Mouse (Mus musculus): Measurements from ENCODE around the gene Akap2.

Akap2 gene

DNA sequence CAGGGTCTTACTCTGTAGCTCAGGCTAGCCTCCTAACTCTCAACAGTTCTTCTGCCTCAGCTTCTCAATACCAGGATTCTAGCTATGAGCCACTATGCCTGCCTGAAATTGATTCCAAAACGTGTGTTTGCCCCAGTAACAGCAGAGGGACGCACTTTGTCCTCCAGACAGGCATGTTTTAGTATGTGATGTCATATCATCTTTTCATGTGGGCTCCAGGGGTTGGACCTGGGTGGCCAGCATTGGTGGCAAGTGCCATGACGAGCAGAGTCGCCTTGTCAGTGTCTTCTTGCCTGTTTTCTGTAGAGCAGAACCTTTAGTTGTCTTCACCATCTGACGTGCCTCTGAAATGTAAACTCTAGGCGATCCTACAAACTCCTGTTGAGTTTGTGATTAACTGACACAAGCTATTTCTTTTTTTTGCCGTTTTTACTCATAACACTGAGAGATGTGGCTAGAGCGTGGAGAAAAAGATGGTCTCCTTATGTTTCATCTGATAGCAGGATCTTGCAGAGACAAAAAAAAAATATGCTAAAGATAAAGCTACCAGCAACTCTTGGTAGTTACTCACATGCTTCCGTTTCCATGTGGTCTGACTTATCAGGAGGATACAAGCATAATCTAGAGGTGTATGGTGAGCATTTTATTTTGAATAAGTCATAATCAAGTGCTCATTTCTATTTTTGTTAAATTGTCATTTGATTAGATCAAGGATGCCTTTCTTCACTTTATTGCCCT lies 80.3 kb downstream of the Akap2 start:
- DNase-seq (ENCODE audit: low spot score) = no peak

DNA sequence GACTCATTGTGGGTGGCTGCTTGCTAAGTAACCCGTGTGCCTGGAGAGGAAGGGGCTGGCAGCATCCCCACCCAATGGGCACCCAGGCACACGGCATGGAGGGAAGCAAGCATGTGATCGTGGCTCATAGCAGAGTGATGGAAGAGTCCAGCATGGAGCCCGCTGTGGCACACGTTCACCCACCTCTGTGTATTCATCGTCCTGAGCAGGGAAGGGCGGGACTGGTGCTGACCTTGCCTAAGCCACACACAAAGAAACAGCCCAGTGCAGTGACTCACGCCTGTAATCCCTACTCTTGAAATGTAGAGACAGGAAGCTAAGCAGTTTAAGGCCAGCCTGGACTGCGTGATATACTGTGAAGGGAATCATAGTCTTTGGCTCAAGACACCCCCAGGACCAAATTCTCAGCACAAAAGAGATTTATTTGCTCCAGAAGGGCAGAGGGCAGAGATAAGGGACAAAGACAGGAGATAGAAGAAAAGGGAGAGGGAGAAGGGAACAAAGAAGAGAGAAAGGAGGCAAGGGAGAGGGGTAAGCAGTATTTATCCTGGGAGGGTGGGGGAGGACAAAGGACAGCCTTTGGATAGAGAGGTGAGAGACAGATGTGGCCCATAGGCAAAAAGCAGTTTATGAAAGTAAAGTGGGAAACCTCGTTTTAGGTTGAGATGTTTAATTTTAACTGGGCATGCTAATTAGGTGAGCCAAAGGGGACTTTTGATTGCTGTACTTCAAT lies 81.0 kb downstream of the Akap2 start:
- DNase-seq (ENCODE audit: low spot score) = peak; percentile 65

GRCm38 (mm10) chr4:57799297-57799696 lies 81.8 kb downstream of the Akap2 start:
- DNase-seq (ENCODE audit: low spot score) = no peak

GRCm38 (mm10) chr4:57801239-57801638 lies 83.8 kb downstream of the Akap2 start:
- no peak for DNase-seq (ENCODE audit: low spot score)

GRCm38 (mm10) chr4:57801986-57802385 lies 84.5 kb downstream of the Akap2 start:
- no peak for DNase-seq (ENCODE audit: low spot score)

DNA sequence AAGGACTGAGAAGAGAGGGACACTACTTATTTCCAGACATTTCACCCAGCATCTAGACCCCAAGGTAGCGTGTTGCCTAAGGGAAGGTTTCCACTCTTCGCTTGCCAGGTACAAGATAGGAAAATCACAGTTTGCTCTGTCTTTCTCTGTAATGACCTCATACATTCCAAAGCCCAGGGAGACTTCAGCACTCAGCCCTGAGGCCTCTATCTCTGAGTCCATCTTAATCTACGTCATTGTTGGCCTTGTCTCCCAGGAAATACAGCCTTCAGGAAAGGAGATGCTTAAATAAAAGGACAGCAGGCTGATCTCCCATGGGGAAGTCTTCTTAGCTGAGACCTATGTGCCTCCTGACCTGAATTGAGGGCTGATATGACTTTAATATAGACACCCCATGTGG lies 85.0 kb downstream of the Akap2 start:
- no peak for DNase-seq (ENCODE audit: low spot score)

GRCm38 (mm10) chr4:57804902-57805301 lies 87.4 kb downstream of the Akap2 start:
- no peak for DNase-seq (ENCODE audit: low spot score)

- DNase-seq (ENCODE audit: low spot score) = no peak
Measured at GRCm38 (mm10) chr4:57809449-57809848, 92.0 kb downstream of the Akap2 start.

DNA sequence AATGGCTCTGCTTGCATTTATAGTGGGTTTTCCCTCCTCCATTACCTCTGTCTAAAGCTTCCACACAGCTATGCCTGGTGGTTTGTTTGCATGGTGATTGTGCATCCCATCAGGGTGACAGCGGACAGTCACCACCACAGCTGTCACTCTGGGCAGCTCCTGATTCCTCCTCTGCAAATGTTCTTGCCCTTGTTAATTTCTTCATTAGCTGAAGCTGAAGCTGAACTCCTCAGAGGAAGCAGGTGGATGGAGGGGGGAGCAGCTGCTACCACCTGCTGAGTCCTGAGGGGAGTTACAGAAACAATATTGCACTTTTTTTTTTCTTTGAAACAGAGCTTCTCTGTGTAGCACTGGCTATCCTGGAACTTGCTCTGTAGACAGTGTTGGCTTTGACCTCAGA lies 94.6 kb downstream of the Akap2 start:
- no peak for DNase-seq (ENCODE audit: low spot score)

- peak; percentile 58 for DNase-seq (ENCODE audit: low spot score)
Measured at GRCm38 (mm10) chr4:57812916-57813575, 95.6 kb downstream of the Akap2 start.

DNA sequence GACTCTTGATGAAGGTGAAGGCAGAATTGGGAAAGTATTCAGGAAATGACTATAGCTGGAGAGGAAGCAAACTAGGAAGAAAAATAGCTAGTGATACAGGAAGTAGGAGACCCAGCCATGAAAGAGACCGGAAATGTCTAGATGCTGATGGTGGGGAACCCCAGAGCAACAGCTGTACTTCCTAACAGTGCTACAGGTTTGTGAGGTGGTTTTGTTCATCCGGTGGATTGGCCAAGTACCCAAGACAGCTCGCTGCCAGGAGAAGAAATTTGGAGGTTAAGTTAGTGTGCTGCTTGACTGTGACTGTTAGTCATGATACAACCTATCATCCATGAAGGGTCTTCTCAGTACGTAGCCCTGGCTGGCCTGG lies 96.1 kb downstream of the Akap2 start:
- DNase-seq (ENCODE audit: low spot score) = no peak

DNA sequence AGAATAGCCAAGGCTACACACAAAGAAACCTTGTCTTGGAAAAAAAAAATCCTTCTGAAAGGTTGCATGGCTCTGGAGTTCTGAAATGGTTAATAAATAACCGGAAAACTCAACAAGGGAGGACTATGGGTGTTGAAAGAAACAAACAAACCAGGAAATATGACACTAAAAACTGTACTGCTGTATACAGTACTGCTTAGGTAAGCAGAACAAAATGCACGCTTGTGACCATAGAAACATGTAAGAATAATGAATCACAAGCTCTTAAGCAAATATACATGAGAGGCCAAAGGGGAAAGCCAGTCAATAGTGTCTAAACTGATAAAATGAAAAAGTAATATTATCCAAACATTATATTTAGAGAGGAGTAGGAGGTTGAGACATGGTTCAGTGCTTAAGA lies 97.9 kb downstream of the Akap2 start:
- DNase-seq (ENCODE audit: low spot score) = no peak

DNA sequence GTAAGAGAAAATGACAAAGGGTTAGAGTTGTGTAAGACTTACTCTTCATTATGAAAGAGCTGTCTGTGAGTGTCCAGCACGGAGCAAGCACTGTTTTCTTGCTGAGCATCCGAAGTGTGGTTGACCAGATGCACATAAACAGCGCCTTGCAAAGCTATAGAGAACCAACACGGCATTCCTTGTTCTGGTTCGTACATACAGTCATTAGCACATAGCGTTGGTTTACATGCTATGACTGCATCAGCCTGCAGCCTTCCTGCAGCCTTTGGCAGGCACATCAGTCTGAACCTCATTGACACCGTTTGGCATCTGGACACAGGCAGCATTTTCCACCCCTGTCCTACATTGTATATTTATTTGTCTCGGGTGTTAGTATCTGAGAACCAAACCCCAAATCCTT lies 98.7 kb downstream of the Akap2 start:
- no peak for DNase-seq (ENCODE audit: low spot score)

- no peak for DNase-seq (ENCODE audit: low spot score)
Measured at GRCm38 (mm10) chr4:57820839-57821374, 103.5 kb downstream of the Akap2 start.

- no peak for DNase-seq (ENCODE audit: low spot score)
Measured at GRCm38 (mm10) chr4:57821556-57822356, 104.3 kb downstream of the Akap2 start.

DNA sequence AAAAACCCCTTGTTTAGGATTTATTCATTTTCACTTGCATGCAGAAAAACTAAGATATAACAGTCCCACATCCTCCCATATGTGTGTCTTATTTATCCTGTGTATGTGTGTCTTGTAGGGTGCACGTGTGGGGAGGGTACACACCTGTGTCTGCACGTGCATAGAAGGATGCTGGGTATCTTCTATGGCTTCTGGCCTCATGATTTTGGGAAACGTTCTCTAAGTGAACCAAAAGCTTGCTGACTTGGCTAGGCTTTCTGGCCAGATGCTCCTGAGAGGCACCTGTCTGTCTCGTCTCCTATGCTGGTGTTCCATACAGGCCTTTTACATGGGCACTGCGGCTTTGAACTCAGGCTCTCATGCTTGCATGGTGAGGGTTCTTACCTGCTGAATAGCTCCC lies 105.2 kb downstream of the Akap2 start:
- no peak for DNase-seq (ENCODE audit: low spot score)

DNA sequence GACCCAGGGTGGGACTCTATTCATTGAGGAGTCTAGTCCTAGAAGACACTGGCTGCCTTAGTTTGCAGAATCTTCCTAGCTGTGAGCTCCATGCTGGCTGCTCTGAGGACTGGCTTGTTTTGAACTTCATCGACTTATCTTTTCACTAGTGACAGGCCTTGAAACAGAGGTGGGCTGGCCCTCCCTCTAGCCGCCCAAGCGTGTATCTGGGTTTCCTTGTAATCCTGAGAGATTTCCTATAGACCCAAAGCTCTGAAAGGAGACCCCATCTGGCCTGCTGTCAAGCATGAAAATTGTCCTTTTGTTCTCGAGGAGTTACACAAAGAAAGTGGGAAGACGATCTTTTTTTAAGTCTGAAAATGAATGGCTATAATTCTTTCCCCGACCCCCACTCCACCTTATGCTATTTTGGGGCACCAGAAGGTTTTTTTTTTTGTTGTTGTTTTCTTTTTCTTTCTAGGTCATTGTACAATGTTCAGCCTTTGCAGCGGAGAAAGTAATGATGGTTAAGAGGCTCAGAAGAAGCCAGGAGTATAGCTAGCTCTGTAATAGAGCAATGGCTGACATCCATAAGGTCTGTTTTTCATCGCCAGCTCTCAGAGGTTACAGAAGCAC lies 107.3 kb downstream of the Akap2 start:
- peak; percentile 76 for DNase-seq (ENCODE audit: low spot score)

DNA sequence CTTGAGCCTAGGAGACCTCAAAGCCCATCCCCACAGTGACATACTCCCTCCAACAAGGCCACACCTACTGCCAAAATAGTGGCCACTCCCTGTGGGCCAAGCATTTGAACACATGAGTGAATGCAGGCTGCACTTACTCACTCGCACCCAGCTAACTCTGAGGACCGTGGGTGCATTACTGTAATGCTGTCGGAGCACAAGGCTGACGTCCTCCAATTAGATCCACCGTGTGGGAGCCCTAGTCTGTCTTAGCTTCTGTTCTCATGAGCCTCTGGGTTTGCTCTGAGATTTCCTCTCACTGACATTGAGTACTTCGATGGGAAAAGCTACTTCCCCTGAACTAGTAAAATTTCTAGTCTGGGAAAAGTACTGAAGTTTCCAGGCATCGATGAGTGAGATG lies 108.8 kb downstream of the Akap2 start:
- DNase-seq (ENCODE audit: low spot score) = no peak

DNA sequence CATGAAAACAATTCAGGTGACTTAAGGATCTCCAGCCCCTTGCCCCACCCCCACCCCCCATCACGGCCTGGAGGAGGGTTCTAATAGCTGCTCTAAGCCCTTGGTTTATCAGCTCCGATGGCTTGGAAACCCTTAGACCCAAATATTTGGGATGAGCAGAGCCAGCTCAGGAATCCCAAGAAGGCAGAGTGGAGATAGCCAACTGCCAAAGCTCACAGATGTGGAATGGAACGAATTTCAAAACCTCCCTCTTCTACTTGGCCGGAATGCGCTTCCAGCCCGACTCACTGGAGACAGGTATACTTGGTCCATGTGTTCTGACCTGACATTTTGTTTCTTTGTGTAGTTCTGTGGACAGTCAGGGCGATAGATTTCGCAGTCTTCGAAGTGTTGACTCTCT lies 111.7 kb downstream of the Akap2 start:
- no peak for DNase-seq (ENCODE audit: low spot score)

- DNase-seq (ENCODE audit: low spot score) = no peak
Measured at GRCm38 (mm10) chr4:57829740-57830139, 112.3 kb downstream of the Akap2 start.

- no peak for DNase-seq (ENCODE audit: low spot score)
Measured at GRCm38 (mm10) chr4:57832318-57832717, 114.9 kb downstream of the Akap2 start.

- peak; percentile 64 for DNase-seq (ENCODE audit: low spot score)
Measured at GRCm38 (mm10) chr4:57833060-57833459, 115.6 kb downstream of the Akap2 start.

All from embryo, embryonic 10 days (tissue).